Mouse (Mus musculus) ES-E14 (cell line): ENCODE measurements at regions not wholly inside any gene's neighbourhood (a gene's known extent, or its start where the extent isn't known, plus 50 kb on each side); places are given as distances from the start of the nearest gene placed in this dataset.

Experiments used
- DNase-seq: peaks from one replicate; pipeline ENCODE4 v3.0.0-alpha.2; 2013; ENCODE audit warnings: low read depth, low spot score
- H3K27ac ChIP-seq: 2 replicates; pipeline ENCODE4 v1.5.1; 2012; ENCODE audit warnings: low read depth, mild to moderate bottlenecking, low read length, moderate library complexity, mixed read lengths; ENCODE audit not compliant: poor library complexity, insufficient read depth, severe bottlenecking
- H3K36me3 ChIP-seq: 2 replicates; pipeline ENCODE4 v1.6.1; 2012; ENCODE audit warnings: mild to moderate bottlenecking, low read length, moderate library complexity, mixed read lengths; ENCODE audit not compliant: control insufficient read depth, poor library complexity, insufficient read depth, severe bottlenecking
- H3K4me1 ChIP-seq, 2 experiments: fragments of 150-350 bp in 1 of 2; sonication (generic) in 1 of 2; 2 replicates each; pipeline ENCODE4 v1.6.1; 2012; ENCODE audit warnings: low read length in 2 of 2, mild to moderate bottlenecking in 1 of 2, mixed read lengths in 1 of 2; ENCODE audit not compliant: control insufficient read depth in 2 of 2, insufficient read depth in 2 of 2, poor library complexity in 1 of 2
- H3K4me3 ChIP-seq, 2 experiments: fragments of 150-350 bp in 1 of 2; sonication (generic) in 1 of 2; 2 replicates each; pipeline ENCODE4 v1.5.1; 2012; ENCODE audit warnings: low read length in 2 of 2, low read depth in 1 of 2, mild to moderate bottlenecking in 1 of 2, mixed read lengths in 1 of 2; ENCODE audit not compliant: insufficient read depth in 1 of 2, poor library complexity in 1 of 2, severe bottlenecking in 1 of 2
- H3K9ac ChIP-seq: 2 replicates; pipeline ENCODE4 v1.6.1; 2012; ENCODE audit warnings: low read depth, mild to moderate bottlenecking, low read length, mixed read lengths; ENCODE audit not compliant: poor library complexity, insufficient read depth, severe bottlenecking
- H3K9me3 ChIP-seq: fragments of 150-350 bp; sonication (generic); 2 replicates; pipeline ENCODE4 v1.6.1; 2012; ENCODE audit warnings: low read depth, mild to moderate bottlenecking, low read length; ENCODE audit not compliant: control insufficient read depth, insufficient read depth
- CHD2 ChIP-seq: IDR thresholded peaks from 2 replicates; pipeline ENCODE4 v1.6.1; 2014; ENCODE audit warnings: mild to moderate bottlenecking, low read depth, low read length, inconsistent platforms
- HCFC1 ChIP-seq: IDR thresholded peaks from 2 replicates; pipeline ENCODE4 v1.6.1; 2012; ENCODE audit warnings: low read length, inconsistent platforms, borderline replicate concordance; ENCODE audit not compliant: insufficient read depth
- MAFK ChIP-seq: IDR thresholded peaks from 2 replicates; pipeline ENCODE4 v1.6.1; 2014; ENCODE audit warnings: mild to moderate bottlenecking, low read depth, low read length, inconsistent platforms; ENCODE audit not compliant: insufficient read depth
- ZC3H11A ChIP-seq: IDR thresholded peaks from 2 replicates; pipeline ENCODE4 v1.6.1; 2012; ENCODE audit warnings: low read depth, mild to moderate bottlenecking, inconsistent platforms, low read length, borderline replicate concordance
- ZNF384 ChIP-seq: IDR thresholded peaks from 2 replicates; pipeline ENCODE4 v1.6.1; 2012; ENCODE audit warnings: low read depth, low read length, inconsistent platforms
- in situ Hi-C, 2 experiments: fragments of 600-800 bp; cut with MboI; formaldehyde crosslinking; loops; one replicate each; pipeline ENCODE4 v1.15.1; 2025; ENCODE audit warnings: low sequenced_read_pairs in 2 of 2, inconsistent platforms in 1 of 2; ENCODE audit not compliant: unreplicated experiment in 2 of 2

- DNase-seq = no peak
- TF ChIP-seq ZC3H11A = no peak
- TF ChIP-seq MAFK = no peak
- Histone ChIP-seq H3K36me3 (no peaks in the 10 kb centered on the region), H3K4me1 (no peaks in the 10 kb centered on the region), H3K9ac (no peak overlapping the region), H3K4me3 (no peak overlapping the region), H3K27ac (no peak overlapping the region), H3K9me3 (no peaks in the 10 kb centered on the region)
- in situ Hi-C loops = no loop called here
Measured at GRCm38 (mm10) chr7:71816138-71816537, 464.9 kb upstream of the Gm10295 start.

- no peak overlapping the region for H3K4me3 ChIP-seq
- DNase-seq = no peak
- in situ Hi-C loops = no loop called here
- H3K9ac ChIP-seq = no peak overlapping the region
- H3K27ac ChIP-seq = no peak overlapping the region
- TF ChIP-seq HCFC1 = no peak
- TF ChIP-seq ZC3H11A = no peak
- no peak for TF ChIP-seq ZNF384
- TF ChIP-seq MAFK = no peak
- no peak for TF ChIP-seq CHD2
- H3K4me1 ChIP-seq = no peaks in the 10 kb centered on the region
- H3K36me3 ChIP-seq = no peaks in the 10 kb centered on the region
- H3K9me3 ChIP-seq = no peaks in the 10 kb centered on the region
Measured at GRCm38 (mm10) chr7:71794201-71794600, 442.9 kb upstream of the Gm10295 start.

- no peak overlapping the region for H3K4me3 ChIP-seq
- no peak overlapping the region for H3K27ac ChIP-seq
- DNase-seq = peak; percentile 13
- in situ Hi-C loops = no loop called here
- H3K36me3 ChIP-seq = no peaks in the 10 kb centered on the region
- no peak overlapping the region for H3K9ac ChIP-seq
- H3K9me3 ChIP-seq = no peaks in the 10 kb centered on the region
- TF ChIP-seq HCFC1 = no peak
- TF ChIP-seq MAFK = no peak
- no peak for TF ChIP-seq ZNF384
- TF ChIP-seq ZC3H11A = no peak
- TF ChIP-seq CHD2 = no peak
- no peaks in the 10 kb centered on the region for H3K4me1 ChIP-seq
Measured at GRCm38 (mm10) chr7:71788401-71788800, 437.1 kb upstream of the Gm10295 start.

GRCm38 (mm10) chr7:71782496-71782895, 431.2 kb upstream of the Gm10295 start:
- DNase-seq = no peak
- no peak overlapping the region for H3K9ac ChIP-seq
- H3K4me3 ChIP-seq = no peak overlapping the region
- TF ChIP-seq MAFK = no peak
- no peak for TF ChIP-seq ZC3H11A
- no peak for TF ChIP-seq HCFC1
- TF ChIP-seq ZNF384 = no peak
- TF ChIP-seq CHD2 = no peak
- no peak overlapping the region for H3K27ac ChIP-seq
- no peaks in the 10 kb centered on the region for H3K4me1 ChIP-seq
- in situ Hi-C loops = no loop called here
- H3K9me3 ChIP-seq = no peaks in the 10 kb centered on the region
- H3K36me3 ChIP-seq = no peaks in the 10 kb centered on the region

GRCm38 (mm10) chr7:71749886-71750285, 398.6 kb upstream of the Gm10295 start:
- no peak overlapping the region for H3K27ac ChIP-seq
- H3K4me3 ChIP-seq = no peak overlapping the region
- no peak for DNase-seq
- H3K4me1 ChIP-seq = no peaks in the 10 kb centered on the region
- TF ChIP-seq CHD2 = no peak
- TF ChIP-seq MAFK = no peak
- no peak for TF ChIP-seq ZC3H11A
- TF ChIP-seq HCFC1 = no peak
- TF ChIP-seq ZNF384 = no peak
- no peaks in the 10 kb centered on the region for H3K36me3 ChIP-seq
- H3K9me3 ChIP-seq = no peaks in the 10 kb centered on the region
- in situ Hi-C loops = no loop called here
- H3K9ac ChIP-seq = no peak overlapping the region
